ENCODE assay signal across 8 mouse cellular contexts in genomic region chr5:123133784-123134143, GRCm38 (mm10). TPM values are rescaled to one million over a fixed set of nuclear protein-coding genes. Genes with fewer than 3 reads are reported as not detected.
A peak's percentile ranks its signal among the peaks of the same experiment; 100 is the strongest.
DNase-seq lines count a peak whose midpoint lies in the region; ATAC-seq and TF ChIP-seq lines count a peak whose summit lies in the region.

No protein-coding gene starts in this region.

- no peak for TF ChIP-seq EP300 in MEL (IDR thresholded peaks at IDR 0.05; ENCODE audit: low read depth in 1 of 2, low read length in 2 of 2)

- ATAC-seq in heart, embryonic 13.5 days (ENCODE audit: extremely low read depth, insufficient number of reproducible peaks, low FRiP score, low TSS enrichment), result no peak
- 0 out of 2 replicates have a peak, but pooled peaks have one; percentile 7 for ATAC-seq in forebrain, embryonic 16.5 days
- ATAC-seq in inflammation-experienced regulatory T-cells, adult 6 months, result no peak

- no peak for TF ChIP-seq CTCF in MEL (IDR thresholded peaks at IDR 0.05 in 2 of 3, conservative IDR thresholded peaks at IDR 0.05 in 1 of 3; ENCODE audit: control insufficient read depth in 1 of 3, insufficient read depth in 1 of 3, low read depth in 2 of 3, low read length in 3 of 3, poor library complexity in 1 of 3, severe bottlenecking in 1 of 3)

- peaks cover 15% of the 10 kb centered on the region for H3K36me3 ChIP-seq in heart, embryonic 13.5 days
- peaks cover 0 to 37% of the 10 kb centered on the region in 2 experiments; a peak in 2 of 4 replicates for H3K36me3 ChIP-seq in MEL (ENCODE audit: control insufficient read depth in 1 of 2, insufficient read depth in 2 of 2, low read length in 2 of 2)
- H3K36me3 ChIP-seq in forebrain, embryonic 16.5 days (ENCODE audit: control insufficient read depth, insufficient read depth), result peaks cover 2% of the 10 kb centered on the region; the same call in 1 of the 2 replicates

- H3K79me2 ChIP-seq in MEL (ENCODE audit: control insufficient read depth, insufficient read depth, low read length, poor library complexity), result peaks cover 22% of the 10 kb centered on the region

- TF ChIP-seq RAD21 in MEL (IDR thresholded peaks at IDR 0.05; ENCODE audit: low read depth, low read length), result no peak

- no peak for DNase-seq in heart, postnatal 10 days
- no peak for DNase-seq in MEL (ENCODE audit: low read depth, low spot score)
- peak; percentile 49 for DNase-seq in lung, postnatal 14 days
- DNase-seq in urinary bladder, adult 2 months (ENCODE audit: low spot score), result no peak
- DNase-seq in frontal cortex, postnatal 36 days (ENCODE audit: low spot score in 2 of 2), result no peak

- peak overlapping the region; percentile 86 for H3K4me2 ChIP-seq in heart, embryonic 13.5 days
- peak overlapping the region; percentile 99 for H3K4me2 ChIP-seq in forebrain, embryonic 16.5 days (ENCODE audit: low read length)

- H3K4me1 ChIP-seq in heart, embryonic 13.5 days, result peaks cover 76% of the 10 kb centered on the region
- H3K4me1 ChIP-seq in MEL (ENCODE audit: control insufficient read depth in 1 of 2, insufficient read depth in 2 of 2, low read length in 2 of 2), result peaks cover 4 to 46% of the 10 kb centered on the region in 2 experiments; a peak in 3 of 4 replicates
- peaks cover 63% of the 10 kb centered on the region for H3K4me1 ChIP-seq in forebrain, embryonic 16.5 days (replicated peaks; ENCODE audit: control insufficient read depth, insufficient read depth, low read length)

- peak overlapping the region; percentile 100 for H3K27ac ChIP-seq in heart, embryonic 13.5 days (replicated peaks)
- H3K27ac ChIP-seq in MEL (ENCODE audit: control insufficient read depth, low read depth, low read length), result peak overlapping the region; percentile 100; the same call in 1 of the 2 replicates
- peak overlapping the region; percentile 100 for H3K27ac ChIP-seq in forebrain, embryonic 16.5 days (ENCODE audit: low read length)

- no peaks in the 10 kb centered on the region for H3K27me3 ChIP-seq in heart, embryonic 13.5 days (replicated peaks)
- H3K27me3 ChIP-seq in MEL (ENCODE audit: control insufficient read depth in 1 of 2, insufficient read depth in 2 of 2, low read length in 2 of 2), result no peaks in the 10 kb centered on the region
- H3K27me3 ChIP-seq in forebrain, embryonic 16.5 days (replicated peaks; ENCODE audit: control insufficient read depth, insufficient read depth, low read length), result no peaks in the 10 kb centered on the region

- 34% methylated on average over 7 of the region's 7 CpGs for WGBS in heart, embryonic 13.5 days
- WGBS in forebrain, embryonic 16.5 days, result 7% methylated on average over 7 of the region's 7 CpGs

- H3K9ac ChIP-seq in heart, embryonic 13.5 days, result peak overlapping the region; percentile 100
- no peak overlapping the region for H3K9ac ChIP-seq in MEL (ENCODE audit: control insufficient read depth, low read depth, low read length, poor library complexity, severe bottlenecking)
- peak overlapping the region; percentile 98; the same call in 1 of the 2 replicates for H3K9ac ChIP-seq in forebrain, embryonic 16.5 days (replicated peaks; ENCODE audit: low read depth, low read length)

- H3K9me3 ChIP-seq in heart, embryonic 13.5 days, result no peaks in the 10 kb centered on the region
- no peaks in the 10 kb centered on the region for H3K9me3 ChIP-seq in MEL (replicated peaks; ENCODE audit: insufficient read depth, low read length)
- H3K9me3 ChIP-seq in forebrain, embryonic 16.5 days (ENCODE audit: control insufficient read depth, low read length), result no peaks in the 10 kb centered on the region

- no peak for TF ChIP-seq POLR2A in MEL (IDR thresholded peaks at IDR 0.05; ENCODE audit: control insufficient read depth in 1 of 2, insufficient read depth in 1 of 2, low read depth in 1 of 2, low read length in 2 of 2, poor library complexity in 1 of 2)

- peak overlapping the region; percentile 96 for H3K4me3 ChIP-seq in heart, embryonic 13.5 days
- no peak overlapping the region for H3K4me3 ChIP-seq in MEL (ENCODE audit: control insufficient read depth in 1 of 2, insufficient read depth in 1 of 2, low read depth in 2 of 2, low read length in 2 of 2)
- no peak overlapping the region for H3K4me3 ChIP-seq in forebrain, embryonic 16.5 days (replicated peaks; ENCODE audit: low read length)

- intact Hi-C loops in heart, postnatal 10 days (cut with DNase I), result loop anchor here (1.0 to 2.0 kb wide), 6 partner anchors 10 to 69 kb away; no protein-coding TSS in a partner anchor

TF ChIP-seq in MEL, 35 proteins besides CTCF, POLR2A, EP300 and RAD21:
- TF ChIP-seq NELFE (IDR thresholded peaks at IDR 0.05; ENCODE audit: low read depth, low read length) (no peak), HCFC1 (IDR thresholded peaks at IDR 0.05; ENCODE audit: low read depth, low read length) (no peak), KAT2A (conservative IDR thresholded peaks at IDR 0.05; ENCODE audit: low read depth, low read length) (no peak), BHLHE40 (IDR thresholded peaks at IDR 0.05; ENCODE audit: borderline replicate concordance, low read depth, low read length) (no peak), MEF2A (IDR thresholded peaks at IDR 0.05; ENCODE audit: extremely low read depth, insufficient replicate concordance, low read depth, low read length, poor library complexity, severe bottlenecking) (no peak), GABPA (IDR thresholded peaks at IDR 0.05; ENCODE audit: low read depth, low read length) (no peak)

RNA-seq across cellular contexts. Expression of gene Rhof, which starts 1.3 kb away (rescaled TPM):
- 0.94 and 1.7 TPM in 2 replicates for polyA plus RNA-seq in heart, embryonic 13.5 days (2015; fragmentation: Nextera tagmentation; extraction: Ambion mirVana)
- under 1 TPM; 0.64 to 0.77 TPM for total RNA-seq in heart, postnatal 10 days (2021)
- total RNA-seq in MEL (2012; rRNA removed), result 2.5 and 4.1 TPM in 2 replicates
- 10 to 100 TPM in 1 of 2 experiments, not detected in 1; 10.4 TPM for polyA plus RNA-seq in MEL (2012; ENCODE audit: insufficient read depth in 1 of 2, insufficient read length in 2 of 2, low read depth in 1 of 2, low replicate concordance in 2 of 2, missing spikeins in 1 of 2)
- 15.8 and 18.7 TPM in 2 replicates for polyA plus RNA-seq in forebrain, embryonic 16.5 days (2015; fragmentation: Nextera tagmentation; extraction: Ambion mirVana)
- 1.6 and 1.8 TPM in 2 replicates for polyA plus RNA-seq in urinary bladder, adult 2 months (2012; rRNA removed)
- polyA plus RNA-seq in inflammation-experienced regulatory T-cells, adult 6 months (2017; shearing (Covaris generic)), result 10 to 100 TPM; 62.4 to 71.7 (median 66.6) TPM

RNA-seq across cellular contexts. Expression of gene Setd1b, which starts 8.2 kb away (rescaled TPM):
- 6.1 and 6.2 TPM in 2 replicates for polyA plus RNA-seq in heart, embryonic 13.5 days (2015; fragmentation: Nextera tagmentation; extraction: Ambion mirVana)
- total RNA-seq in heart, postnatal 10 days (2021), result 10 to 100 TPM; 19.6 to 22.1 TPM
- 3.0 and 4.1 TPM in 2 replicates for total RNA-seq in MEL (2012; rRNA removed)
- 10 to 100 TPM in 1 of 2 experiments, not detected in 1; 23.5 TPM for polyA plus RNA-seq in MEL (2012; ENCODE audit: insufficient read depth in 1 of 2, insufficient read length in 2 of 2, low read depth in 1 of 2, low replicate concordance in 2 of 2, missing spikeins in 1 of 2)
- polyA plus RNA-seq in forebrain, embryonic 16.5 days (2015; fragmentation: Nextera tagmentation; extraction: Ambion mirVana), result 12.5 TPM in 2 replicates
- 3.1 and 10.4 TPM in 2 replicates for polyA plus RNA-seq in urinary bladder, adult 2 months (2012; rRNA removed)
- 10 to 100 TPM; 13.0 to 17.7 (median 16.0) TPM for polyA plus RNA-seq in inflammation-experienced regulatory T-cells, adult 6 months (2017; shearing (Covaris generic))

RNA-seq across cellular contexts. Expression of gene Psmd9, which starts 35.4 kb away (rescaled TPM):
- 57.2 and 62.8 TPM in 2 replicates for polyA plus RNA-seq in heart, embryonic 13.5 days (2015; fragmentation: Nextera tagmentation; extraction: Ambion mirVana)
- 10 to 100 TPM; 20.5 to 24.6 TPM for total RNA-seq in heart, postnatal 10 days (2021)
- 28.4 and 32.0 TPM in 2 replicates for total RNA-seq in MEL (2012; rRNA removed)
- 10 to 100 TPM in 1 of 2 experiments, not detected in 1; 54.6 TPM for polyA plus RNA-seq in MEL (2012; ENCODE audit: insufficient read depth in 1 of 2, insufficient read length in 2 of 2, low read depth in 1 of 2, low replicate concordance in 2 of 2, missing spikeins in 1 of 2)
- 83.1 and 86.0 TPM in 2 replicates for polyA plus RNA-seq in forebrain, embryonic 16.5 days (2015; fragmentation: Nextera tagmentation; extraction: Ambion mirVana)
- polyA plus RNA-seq in urinary bladder, adult 2 months (2012; rRNA removed), result 24.8 and 26.7 TPM in 2 replicates
- polyA plus RNA-seq in inflammation-experienced regulatory T-cells, adult 6 months (2017; shearing (Covaris generic)), result 10 to 100 TPM; 36.1 to 40.9 (median 39.8) TPM

RNA-seq across cellular contexts. Expression of gene Hpd, which starts 48.8 kb away (rescaled TPM):
- polyA plus RNA-seq in heart, embryonic 13.5 days (2015; fragmentation: Nextera tagmentation; extraction: Ambion mirVana), result 0.37 and 1.5 TPM in 2 replicates
- not detected for total RNA-seq in heart, postnatal 10 days (2021)
- not detected in 2 replicates for total RNA-seq in MEL (2012; rRNA removed)
- not detected for polyA plus RNA-seq in MEL (2012; ENCODE audit: insufficient read depth in 1 of 2, insufficient read length in 2 of 2, low read depth in 1 of 2, low replicate concordance in 2 of 2, missing spikeins in 1 of 2)
- not detected in 2 replicates for polyA plus RNA-seq in forebrain, embryonic 16.5 days (2015; fragmentation: Nextera tagmentation; extraction: Ambion mirVana)
- 0.27 and 0.45 TPM in 2 replicates for polyA plus RNA-seq in urinary bladder, adult 2 months (2012; rRNA removed)
- not detected for polyA plus RNA-seq in inflammation-experienced regulatory T-cells, adult 6 months (2017; shearing (Covaris generic))
